Mouse (Mus musculus) kidney, adult 8-10 months (tissue): ENCODE data around the gene Abat.

ENCODE experiments used
- DNase-seq, 2 experiments: peaks; one replicate each; pipeline ENCODE4 v3.0.0; 2022

Gene Abat

DNA sequence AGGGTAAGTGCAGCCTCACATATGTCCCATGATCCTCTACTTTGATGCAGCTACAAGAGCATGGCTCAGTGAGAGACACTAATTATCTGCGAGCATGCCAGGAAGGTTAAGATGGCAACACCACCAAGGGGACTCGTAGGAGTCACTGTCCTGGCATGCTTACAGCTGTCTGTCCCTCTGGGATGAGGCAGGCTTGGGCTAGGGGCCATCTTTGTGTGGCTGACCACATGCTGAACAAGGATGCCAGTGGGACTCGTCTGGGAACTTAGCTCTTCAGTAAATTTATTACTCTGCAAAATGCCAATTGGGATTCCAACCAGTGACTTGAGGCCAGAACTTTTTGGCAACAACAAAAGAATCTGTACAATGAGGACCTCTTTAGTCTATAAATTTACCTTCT lies 62.9 kb downstream of the Abat start:
- no peak for DNase-seq

DNA sequence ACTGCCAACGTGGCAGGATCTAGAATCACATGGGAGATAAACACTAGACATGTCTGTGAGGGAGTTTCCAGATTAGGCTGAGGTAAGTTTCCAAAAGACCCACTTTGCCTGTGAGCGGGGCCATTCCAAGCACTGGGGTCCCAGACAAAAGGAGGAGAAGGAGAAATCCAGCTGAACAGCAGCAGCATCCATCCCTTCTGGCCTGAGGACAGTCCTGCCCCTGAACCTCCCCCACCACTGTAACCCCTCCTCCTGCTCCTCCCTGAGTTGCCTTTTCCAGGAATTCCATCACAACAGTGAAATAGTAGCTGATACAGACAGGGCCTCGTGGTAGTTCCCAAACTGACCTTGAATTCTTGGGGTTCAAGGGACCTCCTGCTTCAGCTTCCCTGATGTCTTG lies 63.7 kb downstream of the Abat start:
- DNase-seq, result no peak

DNA sequence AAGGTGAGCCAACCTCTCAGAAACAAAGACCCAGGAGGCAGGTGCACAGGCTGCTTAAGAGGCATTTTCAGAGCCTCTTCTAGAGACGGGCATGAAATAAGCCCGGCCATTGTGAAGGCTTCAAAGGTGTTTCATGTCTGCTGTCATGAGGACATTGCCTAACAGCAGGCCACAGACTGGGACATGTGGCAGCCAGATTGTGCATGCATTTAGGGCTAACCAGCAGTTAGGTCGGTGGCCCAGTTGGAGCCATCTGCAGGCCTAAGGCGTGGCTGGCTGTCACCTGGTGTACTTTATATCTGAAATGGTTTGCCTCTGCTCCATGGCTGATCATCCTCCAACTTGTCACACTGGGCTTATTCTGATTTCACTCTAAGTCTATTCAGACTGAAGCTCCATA lies 65.1 kb downstream of the Abat start:
- no peak for DNase-seq

DNA sequence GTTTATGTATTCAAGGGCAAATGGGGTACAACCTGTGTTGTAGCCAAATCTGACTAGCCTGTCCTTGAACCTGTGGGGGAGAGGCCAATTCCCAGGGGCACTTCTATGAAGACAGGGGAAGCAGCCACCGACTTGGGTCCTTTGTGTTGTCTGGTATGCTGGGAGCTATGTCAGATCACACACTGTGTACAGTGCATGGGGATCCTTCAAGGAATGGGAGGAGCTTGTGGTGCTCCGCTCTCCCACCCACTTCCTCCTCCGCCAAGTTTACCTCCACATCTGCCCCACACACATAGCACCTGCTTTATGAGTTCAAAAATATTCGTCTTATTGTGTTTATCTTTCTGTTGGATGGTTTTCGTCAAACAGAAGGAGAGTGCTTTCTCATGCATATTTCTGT lies 66.3 kb downstream of the Abat start:
- DNase-seq, result no peak

DNA sequence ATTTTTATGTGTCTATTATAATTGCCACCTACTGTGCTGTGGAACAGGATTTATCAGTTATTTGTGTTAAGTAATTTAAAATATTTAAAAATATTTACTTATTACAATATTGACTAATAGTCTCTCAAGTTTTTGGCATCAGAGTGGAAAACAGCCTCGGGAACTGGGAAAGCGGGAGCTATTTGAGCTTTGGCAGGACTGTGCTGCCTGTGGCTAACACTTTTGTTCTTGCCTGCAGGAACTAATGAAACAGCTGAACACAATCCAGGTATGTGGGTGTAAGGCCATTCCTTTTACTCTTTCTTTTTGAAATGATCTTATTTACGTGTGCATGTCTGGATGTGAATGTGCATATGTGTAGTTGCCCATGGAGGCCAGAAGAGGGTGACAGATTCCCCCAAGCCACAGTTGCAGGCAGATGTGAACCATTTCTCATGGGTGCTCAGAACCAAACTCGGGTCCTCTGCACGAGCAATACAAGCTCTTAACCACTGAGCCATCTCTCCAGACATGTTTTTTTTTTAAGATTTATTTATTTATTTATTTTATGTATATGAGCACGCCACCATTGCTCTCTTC lies 68.5 kb downstream of the Abat start:
- DNase-seq, result no peak

DNA sequence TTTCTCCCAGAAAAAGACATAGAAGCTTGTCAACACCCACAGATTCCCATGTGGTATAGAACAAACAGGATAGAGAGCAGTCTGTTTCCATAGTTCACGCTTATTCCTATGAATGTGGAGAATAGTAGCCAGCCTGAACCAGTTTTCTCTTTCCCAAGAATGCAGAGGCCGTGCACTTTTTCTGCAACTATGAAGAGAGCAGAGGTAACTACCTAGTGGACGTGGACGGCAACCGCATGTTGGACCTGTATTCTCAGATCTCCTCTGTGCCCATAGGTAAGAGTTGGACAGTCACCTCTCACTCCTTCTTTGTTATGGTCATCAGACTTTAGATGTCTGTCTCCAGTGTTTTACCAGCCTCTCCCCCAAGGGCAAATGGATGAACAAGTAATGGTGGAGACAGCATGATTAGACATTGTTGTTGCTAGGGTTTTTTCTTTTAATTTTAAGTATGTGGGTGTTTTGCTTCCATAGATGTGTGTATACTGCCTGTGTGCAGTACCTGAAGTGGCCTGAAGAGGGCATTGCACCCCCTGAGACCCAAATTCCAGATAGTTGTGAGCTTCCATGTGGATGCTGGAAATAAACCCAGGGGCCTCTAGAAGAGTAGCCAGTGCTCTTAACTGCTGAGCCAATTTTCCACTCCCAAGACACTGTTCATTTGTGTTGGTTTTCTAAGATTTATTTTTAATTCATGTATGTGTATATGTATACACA lies 69.5 kb downstream of the Abat start:
- no peak for DNase-seq

DNA sequence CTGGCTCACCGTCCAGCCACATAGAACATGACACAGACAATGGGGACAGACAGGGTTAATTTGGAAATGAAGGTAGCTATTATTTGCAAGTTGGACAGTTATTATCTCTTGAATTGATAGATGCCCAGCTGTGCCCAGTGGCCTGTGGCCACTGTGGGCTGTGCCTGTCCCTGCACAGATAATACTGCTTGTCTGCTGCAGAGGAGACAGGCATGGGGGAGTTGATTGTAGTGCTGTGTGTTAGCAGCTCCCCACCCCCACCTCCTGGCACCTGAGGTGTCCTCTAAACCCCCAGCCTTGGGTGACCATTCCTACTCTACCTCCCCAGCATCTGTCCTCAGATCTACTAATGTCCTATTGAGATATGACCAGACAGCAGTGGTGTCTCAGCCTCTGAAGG lies 71.0 kb downstream of the Abat start:
- no peak for DNase-seq

DNA sequence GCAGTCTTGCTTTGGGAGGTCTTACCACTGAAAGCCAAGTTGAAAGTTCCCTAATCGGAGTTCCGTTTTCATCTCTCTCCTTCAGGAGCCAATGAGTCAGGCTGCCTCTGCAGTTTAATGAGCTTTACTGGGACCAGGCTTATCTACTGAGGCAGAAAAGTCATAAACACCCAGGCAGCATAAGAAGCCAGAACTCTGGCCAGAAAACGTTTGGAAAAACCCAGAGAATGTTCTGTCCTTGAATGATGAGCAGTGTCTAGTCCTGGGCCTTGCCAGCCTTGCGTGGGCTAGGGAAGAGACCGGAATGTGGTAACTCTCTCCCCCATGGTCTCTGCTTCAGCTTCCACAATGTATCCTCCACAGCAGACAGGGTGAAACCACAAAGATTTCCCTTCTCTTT lies 71.8 kb downstream of the Abat start:
- DNase-seq, result no peak

DNA sequence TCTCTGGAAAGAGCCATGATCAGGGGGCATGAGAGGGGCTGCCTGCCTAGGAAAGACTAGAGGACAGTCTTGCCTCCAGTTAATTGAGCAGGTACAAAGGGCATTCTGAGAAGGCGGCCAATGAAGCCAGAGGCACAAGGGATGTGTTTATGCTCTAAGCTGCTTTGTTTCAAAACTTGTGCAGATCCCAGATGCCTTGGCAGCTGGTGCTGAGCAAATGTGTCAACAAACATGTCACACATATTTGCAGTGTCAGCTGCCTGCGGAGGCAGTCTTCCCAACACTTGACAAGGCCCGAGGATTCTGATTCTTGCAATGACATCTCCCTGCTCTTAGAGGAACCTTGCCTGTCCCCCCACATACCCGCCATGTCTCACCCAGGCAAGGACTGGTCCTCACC lies 82.2 kb downstream of the Abat start:
- no peak for DNase-seq

DNA sequence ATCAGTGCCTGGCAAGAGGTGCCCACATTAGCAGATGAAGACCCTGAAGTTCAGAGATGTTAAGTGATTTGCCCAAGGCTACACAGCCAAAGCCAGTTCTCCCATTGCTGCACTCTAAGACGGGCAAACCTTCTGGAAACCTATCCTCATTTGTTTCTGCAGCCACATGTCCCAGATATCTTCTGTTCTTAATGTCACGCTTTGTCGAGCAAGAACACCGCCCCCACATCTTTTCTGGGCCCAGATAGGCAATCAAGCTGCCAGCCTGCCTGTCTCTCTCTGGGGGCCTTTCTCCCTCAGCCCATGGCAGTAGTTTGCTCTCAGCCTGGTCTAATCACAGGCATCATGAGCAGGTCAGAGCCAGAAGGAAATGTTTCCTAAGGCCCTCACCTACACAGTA lies 83.1 kb downstream of the Abat start:
- DNase-seq, result no peak

DNA sequence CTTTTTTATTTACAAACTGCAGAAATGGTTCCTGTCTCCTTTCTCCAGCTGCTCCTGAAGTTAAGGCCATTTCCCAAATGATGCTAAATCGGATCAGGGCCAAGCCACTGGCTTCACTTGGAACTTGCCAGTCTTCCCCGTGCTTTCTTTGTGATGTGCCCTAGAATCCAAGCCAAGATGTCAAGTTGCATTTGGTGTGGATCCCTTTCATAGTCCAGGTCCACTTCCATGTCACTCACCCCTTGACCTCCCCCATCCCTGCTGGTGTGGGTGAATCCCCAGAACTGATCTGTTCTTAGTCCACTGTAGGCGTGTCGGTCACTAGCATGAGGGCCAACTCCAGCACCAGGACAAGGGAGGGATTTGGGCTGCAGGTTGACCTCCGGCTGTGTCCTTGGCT lies 84.3 kb downstream of the Abat start:
- DNase-seq, result no peak

DNA sequence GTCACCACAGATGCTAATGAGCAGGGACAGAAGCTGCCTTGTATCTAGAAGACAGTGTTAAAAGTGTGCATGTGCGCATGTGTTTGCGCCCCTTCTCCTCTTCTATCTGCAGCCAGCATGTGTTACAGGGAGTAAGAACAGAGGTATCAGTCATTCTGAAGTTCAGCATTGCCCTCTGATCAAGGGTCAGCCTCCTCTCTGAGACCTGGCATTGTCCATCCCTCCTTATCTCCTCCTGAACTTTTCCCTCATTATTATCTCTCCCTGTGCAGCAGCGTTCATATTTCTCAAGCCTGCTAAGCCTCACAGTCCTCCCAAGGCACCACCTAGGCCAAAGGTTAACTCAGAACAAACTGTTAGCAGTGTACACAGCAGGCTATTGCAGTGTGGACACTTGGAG lies 90.6 kb downstream of the Abat start:
- no peak for DNase-seq

DNA sequence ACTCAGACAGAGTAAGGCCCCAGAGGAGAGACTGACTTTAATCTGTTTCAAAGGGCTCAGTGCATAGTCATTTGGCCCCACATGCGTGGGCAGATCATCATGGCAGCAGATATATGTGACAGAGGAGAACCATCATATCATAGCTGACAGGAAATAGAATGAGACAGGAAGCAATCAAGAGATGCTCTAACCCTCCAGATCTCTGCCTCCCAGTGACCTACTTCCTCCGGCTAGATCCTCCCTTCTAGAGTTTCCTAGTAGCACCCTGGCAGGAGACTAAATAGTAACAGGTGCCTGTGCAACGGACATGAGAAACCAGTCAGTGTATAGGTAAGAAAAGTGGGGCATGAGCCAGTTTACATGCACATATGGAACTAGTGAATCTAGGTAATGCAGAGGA lies 97.2 kb downstream of the Abat start:
- no peak for DNase-seq

DNA sequence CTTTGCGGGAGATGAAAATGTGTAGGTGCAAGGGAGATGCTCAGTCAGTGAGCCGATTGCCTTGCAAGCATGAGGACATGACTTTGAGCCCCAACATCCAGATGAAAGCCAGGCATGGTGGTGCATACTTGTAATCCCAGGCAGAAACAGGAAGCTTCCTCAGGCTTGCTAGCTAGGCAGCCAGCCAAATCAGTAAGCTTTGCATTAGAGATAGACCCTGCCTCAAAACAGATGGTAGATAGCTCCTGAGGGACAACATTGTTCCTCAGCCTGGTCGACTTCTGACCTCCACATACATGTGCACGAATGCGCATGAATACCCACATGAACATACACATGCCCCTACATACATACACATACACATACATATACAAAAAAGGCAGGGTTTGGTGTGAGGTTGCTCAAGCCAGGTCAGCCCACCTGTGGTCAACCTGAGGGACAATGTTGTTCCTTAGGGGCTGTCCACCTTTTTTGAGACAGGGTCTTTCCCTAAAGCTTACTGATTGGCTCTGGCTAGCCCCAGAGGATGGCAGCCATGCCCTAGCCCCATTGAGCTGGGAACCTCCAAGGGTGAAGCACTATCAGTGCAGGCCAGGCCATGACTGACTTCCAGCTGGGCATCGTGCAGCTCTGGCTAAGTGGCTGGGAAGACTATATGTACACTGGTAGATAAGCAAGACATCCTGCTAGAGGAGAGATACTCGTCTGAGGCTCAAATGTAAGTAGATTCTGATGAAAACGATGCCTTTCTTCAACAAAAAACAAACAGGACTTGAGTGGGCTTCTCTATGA lies 99.2 kb downstream of the Abat start:
- no peak for DNase-seq

DNA sequence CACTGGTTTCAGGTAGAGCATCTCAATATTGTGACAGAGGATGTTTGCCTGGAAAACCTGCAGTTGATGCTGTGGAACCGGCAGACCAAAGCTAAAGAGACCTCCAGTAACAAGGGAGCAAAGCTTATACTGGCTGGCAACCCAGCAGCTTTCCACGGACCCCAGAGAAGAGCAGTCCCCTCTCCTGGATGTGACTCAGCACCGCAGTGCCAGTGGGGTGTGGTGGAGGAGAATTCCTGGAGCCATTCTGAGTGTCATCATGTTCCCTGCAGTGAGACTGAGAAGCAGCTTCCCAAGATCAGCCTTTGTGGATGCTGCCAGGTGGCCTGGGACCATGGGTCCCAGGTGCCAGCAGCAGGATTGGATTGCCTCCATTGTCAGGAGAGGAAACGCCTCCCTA lies 99.8 kb downstream of the Abat start:
- no peak for DNase-seq

DNA sequence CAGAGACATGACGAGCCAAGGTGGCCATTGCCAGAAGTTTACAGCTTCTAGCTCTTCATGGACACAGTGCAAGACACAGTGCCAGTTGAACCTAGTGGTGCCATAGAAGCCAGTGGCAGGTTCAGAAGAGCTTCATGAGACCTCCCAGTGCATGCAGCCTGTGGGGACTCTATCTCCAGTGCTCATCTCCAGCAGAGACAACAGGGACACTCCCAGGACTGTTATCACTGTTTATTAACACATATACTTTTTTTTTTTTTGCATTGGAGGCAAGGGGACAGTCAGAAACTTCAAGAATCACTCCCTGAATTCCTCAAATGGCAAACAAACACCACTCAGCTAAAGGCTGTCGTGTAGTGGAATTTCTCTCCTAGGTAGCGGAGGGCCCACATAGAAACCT lies 100.2 kb downstream of the Abat start:
- no peak for DNase-seq

DNA sequence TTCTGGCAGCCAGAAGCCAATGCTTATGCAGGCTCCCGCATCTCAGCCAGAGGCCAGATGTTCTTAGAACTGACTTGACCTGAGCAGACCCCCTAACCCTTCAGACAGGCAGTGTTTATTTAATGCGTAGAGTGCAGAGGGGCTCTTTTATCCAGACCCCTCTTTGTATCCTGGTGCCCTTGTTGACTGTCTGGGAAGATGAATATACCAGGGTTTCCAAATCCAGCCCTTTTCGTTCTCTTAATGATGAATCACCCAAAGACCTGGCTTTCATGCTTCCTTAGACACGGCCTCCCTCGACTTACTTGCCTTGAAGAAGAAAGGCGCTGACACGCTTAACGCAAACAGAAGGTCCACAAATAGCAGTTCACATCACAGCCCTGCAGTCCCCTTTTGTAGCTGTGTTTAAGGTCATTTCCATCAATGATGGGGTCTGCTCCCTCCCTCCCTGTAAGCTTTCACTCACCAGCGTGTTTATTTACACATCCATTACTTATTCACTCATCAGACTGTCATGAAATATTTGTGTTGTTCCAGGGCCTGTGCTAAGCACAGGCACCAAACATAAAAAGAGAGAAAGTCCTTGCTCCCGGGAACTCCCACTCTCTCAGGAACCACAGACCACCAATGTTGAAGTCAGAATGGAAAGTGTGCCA lies 106.6 kb downstream of the Abat start:
- no peak for DNase-seq

DNA sequence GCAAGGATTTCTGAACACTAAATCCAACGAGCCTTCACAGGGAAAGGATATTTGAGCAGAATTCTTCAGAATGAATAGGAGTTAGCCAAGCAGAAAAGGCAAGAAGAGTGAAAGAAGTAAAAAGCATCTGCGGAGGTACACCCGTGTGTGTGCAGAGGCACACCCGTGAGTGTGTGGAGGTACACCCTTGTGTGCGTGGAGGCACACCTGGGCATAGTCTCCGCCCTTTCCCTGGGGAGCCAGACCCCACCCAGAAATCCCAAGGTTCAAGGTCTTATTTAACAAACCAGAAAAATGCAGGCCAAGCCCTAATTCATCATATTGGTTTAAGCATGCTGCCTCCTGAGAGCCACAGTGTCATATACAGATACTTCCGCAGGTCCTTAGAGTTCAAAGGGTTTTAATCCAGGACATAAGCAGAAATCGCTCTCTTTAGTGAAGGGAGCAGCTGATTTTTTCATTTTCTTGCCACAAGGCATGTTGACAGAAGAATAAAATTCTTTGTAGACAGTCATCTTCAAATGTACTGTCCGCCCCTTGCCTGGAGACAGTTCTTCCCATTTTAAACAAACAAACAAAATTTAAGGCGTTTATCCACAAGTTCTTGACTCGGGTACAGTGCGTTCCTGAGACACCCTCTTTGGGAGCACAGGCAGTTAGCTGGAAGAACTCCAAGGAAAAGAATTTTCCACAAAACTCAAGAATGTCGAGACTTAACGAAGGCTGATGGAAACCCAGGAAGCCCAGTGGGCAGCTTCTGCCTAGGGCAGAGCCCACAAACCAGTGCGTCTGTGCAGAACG lies 107.3 kb downstream of the Abat start:
- DNase-seq, result no peak

DNA sequence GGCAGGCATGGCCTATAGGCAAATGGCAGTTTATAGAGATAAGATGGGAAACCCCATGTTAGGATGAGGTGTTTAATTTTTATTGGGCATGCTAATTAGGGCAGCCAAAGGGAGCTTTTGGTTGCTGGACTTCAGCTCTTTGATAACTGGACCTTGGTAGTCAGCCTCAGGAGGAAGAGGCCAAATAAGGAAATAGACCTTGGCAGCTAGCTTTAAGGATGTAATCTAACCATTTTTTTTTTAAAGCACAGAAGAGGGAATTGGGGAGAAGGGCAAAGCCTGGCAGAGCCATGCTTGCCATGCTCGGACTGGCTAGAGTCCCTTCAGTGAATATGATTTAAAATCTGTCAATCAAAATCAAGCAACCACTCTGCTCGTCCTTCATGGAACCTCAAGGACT lies 117.2 kb downstream of the Abat start:
- no peak for DNase-seq

DNA sequence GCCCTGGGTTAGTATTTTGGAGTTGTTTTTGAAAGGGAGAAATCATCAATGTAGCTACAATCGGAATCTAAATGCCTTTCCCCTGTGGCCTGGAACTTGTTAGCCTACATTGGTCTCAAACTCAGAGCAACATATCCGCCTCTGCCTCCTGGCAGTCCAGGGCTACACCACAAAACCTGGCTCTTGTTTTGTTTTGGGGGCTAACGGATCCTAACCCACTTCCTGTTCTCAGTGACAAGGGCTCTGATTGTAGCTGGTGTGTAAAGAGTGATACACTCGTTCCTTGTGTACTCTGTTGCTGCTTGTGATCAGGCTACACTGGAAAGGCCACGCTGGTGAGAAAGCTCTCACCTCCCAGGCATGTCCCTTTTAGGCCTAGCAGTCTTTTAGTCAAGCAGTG lies 118.2 kb downstream of the Abat start:
- no peak for DNase-seq

DNA sequence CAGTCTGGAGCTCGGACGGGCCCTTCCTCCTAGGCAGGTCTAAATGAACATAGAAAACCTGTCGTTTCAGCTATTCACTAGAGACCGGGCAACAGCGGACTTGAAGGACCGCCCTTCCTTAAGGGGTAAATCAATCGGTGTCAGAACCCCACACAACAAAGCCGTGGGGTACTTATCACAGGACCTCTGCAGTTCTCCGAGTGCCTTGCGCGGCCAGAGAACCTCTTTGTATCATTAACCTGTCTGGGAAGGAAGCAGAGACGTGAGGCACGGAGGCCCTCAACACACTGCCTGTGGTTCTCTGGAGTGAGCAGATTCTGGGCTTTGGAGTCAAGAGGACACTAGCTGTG lies 123.6 kb downstream of the Abat start:
- no peak for DNase-seq

DNA sequence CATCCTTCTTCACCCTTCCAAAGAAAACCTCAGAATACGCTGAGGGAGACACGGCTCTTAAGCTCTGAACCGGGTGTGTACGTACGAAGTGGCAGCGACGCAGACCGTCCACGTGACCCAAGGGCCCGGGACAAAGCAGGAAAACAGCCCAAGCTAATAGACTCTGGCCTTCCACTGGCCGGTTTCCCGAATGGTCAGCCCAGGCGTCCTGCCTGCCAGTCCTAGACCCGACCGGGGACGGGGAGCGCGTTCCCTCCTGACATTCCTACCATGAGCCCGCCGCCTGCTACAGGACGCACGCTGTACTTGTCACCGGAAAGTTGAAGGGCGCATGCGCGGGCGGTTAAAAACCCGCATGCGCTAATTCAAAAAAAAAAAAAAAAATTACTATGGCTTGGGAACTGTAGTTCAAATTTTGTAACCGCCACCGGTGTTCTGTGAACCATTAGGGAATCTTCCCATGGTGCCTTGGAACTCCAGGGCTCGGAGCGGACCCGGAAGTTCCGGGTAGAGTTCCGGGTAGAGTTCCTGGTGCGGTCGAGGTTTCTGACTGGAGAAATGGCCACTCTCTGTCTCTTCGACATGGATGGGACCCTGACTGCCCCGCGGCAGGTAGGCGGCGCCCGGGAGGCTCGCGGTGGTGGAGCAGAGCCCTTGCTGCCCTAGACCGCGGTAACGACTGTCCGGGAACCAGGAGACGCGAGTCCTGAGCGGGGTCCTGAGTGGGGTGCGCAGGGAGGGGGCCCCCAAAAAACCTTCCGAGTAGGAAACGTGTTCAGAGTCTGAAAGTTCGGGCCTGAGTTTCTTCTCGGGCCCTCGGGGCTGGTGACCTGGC lies 124.2 kb downstream of the Abat start, which contains the start of the genes Pmm2 and Tmem186:
TSS of gene Pmm2 (plus strand) at position 458 of the 835 bp plus-strand sequence.
TSS of gene Tmem186 (minus strand) at position 496 of the 835 bp plus-strand sequence.
- DNase-seq, result peak; percentile 87 to 92
